Mouse (Mus musculus) bone marrow, adult 2 months (tissue): ENCODE results near the gene Acp6.

Experiments used
- CTCF ChIP-seq: fragments of 200-500 bp; IDR thresholded peaks from 2 replicates; pipeline ENCODE4 v1.5.1; 2011; ENCODE audit warnings: low read length, control low read depth; ENCODE audit not compliant: control insufficient read depth, insufficient read depth
- POLR2A ChIP-seq: fragments of 200-500 bp; IDR thresholded peaks from 2 replicates; pipeline ENCODE4 v1.6.1; 2011; ENCODE audit warnings: low read depth, mild to moderate bottlenecking, control low read depth, low read length, borderline replicate concordance; ENCODE audit not compliant: control insufficient read depth

GRCm38 (mm10) chr3:97196571-97196970, 38.0 kb downstream of the Acp6 start:
- TF ChIP-seq CTCF = no peak
- no peak for TF ChIP-seq POLR2A
